Mouse (Mus musculus) heart, embryonic 10.5 days (tissue): Measurements from ENCODE around the gene Stoml1. TPM values are rescaled to one million over a fixed set of nuclear protein-coding genes. Genes with fewer than 3 reads are reported as not detected.
A peak's percentile ranks its signal among the peaks of the same experiment; 100 is the strongest.
"Not testable (repeated sequence)": the region's sequence is repeated elsewhere in the genome, so short reads cannot be mapped to it uniquely, and the experiment has no call there.

Source experiments
- DNase-seq: peaks from one replicate; pipeline ENCODE4 v3.0.0-alpha.2; 2017; ENCODE audit warnings: low spot score
- H3K27ac ChIP-seq: fragments of 300-500 bp; sonication (generic); 2 replicates; pipeline ENCODE4 v1.5.1; 2016; ENCODE audit warnings: mild to moderate bottlenecking
- H3K27me3 ChIP-seq: fragments of 300-500 bp; sonication (generic); 2 replicates; pipeline ENCODE4 v1.6.1; 2016; ENCODE audit warnings: mild to moderate bottlenecking; ENCODE audit not compliant: poor library complexity, insufficient read depth, severe bottlenecking
- H3K36me3 ChIP-seq: fragments of 300-500 bp; sonication (generic); 2 replicates; pipeline ENCODE4 v1.6.1; 2016; ENCODE audit warnings: mild to moderate bottlenecking, moderate library complexity
- H3K4me1 ChIP-seq: fragments of 300-500 bp; sonication (generic); 2 replicates; pipeline ENCODE4 v1.6.1; 2016; ENCODE audit warnings: mild to moderate bottlenecking
- H3K4me3 ChIP-seq: fragments of 300-500 bp; sonication (generic); 2 replicates; pipeline ENCODE4 v1.5.1; 2016; ENCODE audit warnings: mild to moderate bottlenecking, moderate library complexity
- H3K9me3 ChIP-seq: fragments of 300-500 bp; sonication (generic); 2 replicates; pipeline ENCODE4 v1.6.1; 2016; ENCODE audit warnings: mild to moderate bottlenecking, moderate library complexity
- WGBS: fragments of 180-500 bp; shearing (Covaris S2); methylation state at CpG from one replicate; pipeline ENCODE4 v1.1.7; 2016; 5-methylcytosine and 5-hydroxymethylcytosine counted together
- polyA plus RNA-seq: library from polyadenylated mRNA; unstranded; fragments of >200 nt; fragmentation: Nextera tagmentation; extraction: Ambion mirVana; gene quantifications from 2 replicates; pipeline ENCODE4 v1.2.1, GENCODE M21; 2016

Stoml1 gene
- polyA plus RNA-seq, 1 experiment from 2014 or later: 27.0 TPM

DNA sequence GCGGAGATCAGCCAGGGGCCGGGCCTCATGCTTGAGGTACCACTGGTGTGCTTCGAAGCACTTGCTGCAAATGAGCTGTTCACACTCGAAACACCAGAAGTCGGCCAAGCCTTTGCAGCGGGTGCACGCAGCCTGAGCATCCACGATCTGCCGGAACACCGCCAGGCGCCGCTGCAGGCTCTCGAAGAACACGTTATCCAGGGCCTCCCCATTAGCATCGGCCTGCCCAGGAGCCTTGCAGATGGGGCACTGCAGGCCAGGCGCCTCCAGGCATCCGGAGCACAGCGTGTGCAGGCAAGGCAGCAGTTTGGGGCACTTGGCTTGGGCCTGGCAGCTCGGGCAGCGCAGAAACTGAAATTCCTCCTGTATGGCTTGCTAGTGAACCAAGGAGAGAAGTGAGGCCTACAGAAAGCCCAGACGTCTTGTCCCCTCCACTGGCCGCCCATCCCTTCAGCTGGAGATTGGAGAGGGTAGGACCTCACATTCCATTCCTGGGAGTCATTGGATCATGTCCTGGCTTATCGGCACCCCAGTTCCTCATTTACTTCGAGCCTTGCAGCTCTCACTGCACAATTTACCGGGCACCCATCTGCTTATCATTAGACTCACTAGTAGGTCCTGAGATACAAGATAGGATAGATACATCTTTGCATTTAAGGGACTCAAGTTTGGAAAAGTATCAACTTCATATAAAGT lies 5.8 kb upstream of the Stoml1 start:
- 11% methylated on average over 25 of the region's 25 CpGs for WGBS
- Histone ChIP-seq H3K4me1 (peaks cover 56% of the 10 kb centered on the region), H3K27ac (peak overlapping the region; percentile 85), H3K9me3 (no peaks in the 10 kb centered on the region), H3K36me3 (0 out of 2 replicates have a peak, but pooled peaks cover 19% of the 10 kb centered on the region), H3K4me3 (peak overlapping the region; percentile 54), H3K27me3 (no peaks in the 10 kb centered on the region)
- peak; percentile 94 for DNase-seq

- Histone ChIP-seq H3K27me3 (no peaks in the 10 kb centered on the region), H3K27ac (peak overlapping the region; percentile 92), H3K4me1 (peaks cover 47% of the 10 kb centered on the region), H3K9me3 (no peaks in the 10 kb centered on the region), H3K36me3 (0 out of 2 replicates have a peak, but pooled peaks cover 9% of the 10 kb centered on the region), H3K4me3 (peak overlapping the region; percentile 67)
- DNase-seq: no peak
- WGBS: 38% methylated on average over 7 of the region's 7 CpGs
Measured at GRCm38 (mm10) chr9:58248746-58249413, 4.1 kb upstream of the Stoml1 start.

- H3K36me3 ChIP-seq: 0 out of 2 replicates have a peak, but pooled peaks cover 4% of the 10 kb centered on the region
- H3K4me1 ChIP-seq: peaks cover 46% of the 10 kb centered on the region
- H3K9me3 ChIP-seq: no peaks in the 10 kb centered on the region
- DNase-seq: peak; percentile 87
- peak within 1 kb of the TSS; percentile 92 for H3K27ac ChIP-seq
- no peaks in the 10 kb centered on the region for H3K27me3 ChIP-seq
- 1% methylated on average over 16 of the region's 16 CpGs for WGBS
- H3K4me3 ChIP-seq: peak within 1 kb of the TSS; percentile 67
Measured at GRCm38 (mm10) chr9:58249592-58250192, 3.3 kb upstream of the Stoml1 start, which contains the start of gene Pml. Gene Pml, minus strand, starts transcription at chr9:58249786.

GRCm38 (mm10) chr9:58250322-58250721 lies 2.6 kb upstream of the Stoml1 start:
- peaks cover 48% of the 10 kb centered on the region for H3K4me1 ChIP-seq
- no peak for DNase-seq
- 0 out of 2 replicates have a peak, but pooled peaks cover 4% of the 10 kb centered on the region for H3K36me3 ChIP-seq
- H3K27ac ChIP-seq: peak overlapping the region; percentile 92
- peak overlapping the region; percentile 67 for H3K4me3 ChIP-seq
- no peaks in the 10 kb centered on the region for H3K27me3 ChIP-seq
- WGBS: 73% methylated on average over 8 of the region's 8 CpGs
- H3K9me3 ChIP-seq: no peaks in the 10 kb centered on the region

DNA sequence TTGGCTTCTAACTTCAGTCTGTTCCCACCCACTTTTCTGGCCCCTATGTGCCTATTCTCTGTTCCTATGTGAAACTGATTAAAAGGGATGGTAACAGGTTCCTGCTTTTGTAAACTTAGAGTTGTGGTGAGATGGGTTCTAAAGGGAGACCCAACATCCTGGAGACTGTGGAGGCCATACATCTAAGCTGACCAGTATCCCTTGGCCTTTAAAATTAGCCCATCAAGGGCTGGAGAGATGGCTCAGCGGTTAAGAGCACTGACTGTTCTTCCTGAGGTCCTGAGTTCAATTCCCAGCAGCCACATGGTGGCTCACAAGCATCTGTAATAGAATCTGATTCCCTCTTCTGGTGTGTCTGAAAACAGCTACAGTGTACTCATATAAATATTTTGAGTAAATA lies 2.2 kb upstream of the Stoml1 start:
- not testable (repeated sequence) for H3K4me3 ChIP-seq, H3K9me3 ChIP-seq, H3K36me3 ChIP-seq, H3K27me3 ChIP-seq, DNase-seq
- 95% methylated on average over 1 of the region's 1 CpGs for WGBS
- Histone ChIP-seq H3K4me1 (peaks cover 48% of the 10 kb centered on the region), H3K27ac (0 out of 2 replicates have a peak overlapping the region, but pooled peaks have one; percentile 92)

DNA sequence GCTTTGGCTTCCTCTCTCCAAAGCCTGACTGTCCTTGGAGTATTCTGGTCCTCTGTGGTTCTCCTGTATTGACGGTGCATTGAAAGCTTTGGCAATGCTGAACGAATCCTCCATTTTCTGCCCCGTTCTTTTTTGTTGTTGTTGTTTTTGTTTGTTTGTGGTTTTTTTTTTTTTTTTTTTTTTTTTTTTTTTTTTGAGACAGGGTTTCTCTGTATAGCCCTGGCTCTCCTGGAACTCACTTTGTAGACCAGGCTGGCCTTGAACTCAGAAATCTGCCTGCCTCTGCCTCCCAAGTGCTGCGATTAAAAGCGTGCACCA lies 800 bp downstream of the Stoml1 start:
- 70% methylated on average over 5 of the region's 5 CpGs for WGBS
- Histone ChIP-seq H3K4me3 (peak overlapping the region; percentile 91), H3K36me3 (peaks cover 23% of the 10 kb centered on the region), H3K27ac (peak overlapping the region; percentile 90), H3K4me1 (peaks cover 26% of the 10 kb centered on the region)
- not testable (repeated sequence) for H3K27me3 ChIP-seq, DNase-seq, H3K9me3 ChIP-seq

DNA sequence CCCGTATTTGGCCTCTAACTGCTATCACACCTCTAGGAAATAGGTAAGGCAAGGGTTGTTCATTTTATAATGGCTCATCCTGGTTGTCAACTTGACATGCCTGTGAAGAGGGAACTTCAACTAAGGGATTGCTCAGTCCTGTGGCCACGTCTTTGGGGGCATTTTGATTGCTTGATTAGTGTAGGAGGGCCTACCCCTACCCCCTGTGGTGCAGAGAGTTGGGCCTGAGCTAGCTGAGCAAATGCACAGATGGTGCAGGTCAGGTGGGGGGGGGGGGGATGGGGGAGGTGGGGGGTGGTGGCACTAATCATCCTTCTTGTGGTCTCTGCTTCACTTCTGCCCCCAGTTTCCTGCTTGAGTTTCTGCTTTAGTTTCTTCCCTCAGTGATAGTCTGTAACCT lies 2.1 kb downstream of the Stoml1 start:
- no peaks in the 10 kb centered on the region for H3K9me3 ChIP-seq
- DNase-seq: no peak
- H3K4me1 ChIP-seq: peaks cover 18% of the 10 kb centered on the region
- 49% methylated on average over 2 of the region's 2 CpGs for WGBS
- H3K36me3 ChIP-seq: peaks cover 30% of the 10 kb centered on the region
- H3K27ac ChIP-seq: no peak overlapping the region
- H3K27me3 ChIP-seq: no peaks in the 10 kb centered on the region
- H3K4me3 ChIP-seq: no peak overlapping the region

DNA sequence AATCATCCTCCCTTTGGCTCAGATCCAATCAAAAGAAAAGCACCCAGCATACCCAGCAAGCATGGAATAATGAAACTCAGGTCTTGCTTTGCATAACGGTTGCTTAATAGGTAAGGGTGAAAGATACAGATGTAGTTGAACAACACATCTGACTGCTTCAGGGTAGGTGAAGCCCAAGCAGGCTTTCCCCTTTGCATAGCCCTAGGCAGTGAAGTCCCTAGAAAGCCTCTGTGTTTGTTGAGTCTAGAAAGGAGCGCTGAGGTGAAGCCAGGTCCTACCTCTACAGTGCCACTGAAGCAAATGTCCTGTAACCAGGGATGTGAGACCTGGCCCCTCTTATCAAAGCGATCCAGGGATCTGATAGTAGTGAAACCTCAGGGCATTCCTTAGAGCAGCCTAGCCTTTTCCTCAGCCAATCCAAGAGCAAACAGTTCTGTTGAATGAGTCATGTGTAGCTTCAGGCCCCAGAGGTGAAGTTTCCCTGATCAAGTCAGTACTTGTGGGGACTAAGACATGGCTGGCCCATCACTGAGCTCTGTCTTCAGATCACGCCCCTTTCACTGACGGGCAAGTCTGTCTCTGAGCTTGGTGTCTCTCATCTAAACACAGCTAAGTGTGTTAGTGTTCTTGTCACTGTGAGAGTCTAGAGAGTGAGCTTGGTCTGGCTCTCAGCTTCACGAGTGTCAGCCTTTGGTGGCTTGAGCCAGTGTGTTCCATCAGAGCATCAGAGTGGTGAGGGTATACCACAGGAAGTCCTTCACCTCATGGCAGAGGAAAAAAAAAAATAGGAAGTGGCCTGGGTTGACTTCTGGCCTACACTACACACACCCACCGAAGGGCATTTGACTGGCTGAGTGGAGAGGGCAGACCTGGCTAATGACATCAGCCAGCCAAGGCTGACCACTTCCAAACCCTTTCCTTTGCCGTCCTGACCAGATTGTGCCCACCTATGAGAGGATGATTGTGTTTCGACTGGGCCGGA lies 3.0 kb downstream of the Stoml1 start:
- no peak overlapping the region for H3K27ac ChIP-seq
- H3K27me3 ChIP-seq: no peaks in the 10 kb centered on the region
- no peak overlapping the region for H3K4me3 ChIP-seq
- no peaks in the 10 kb centered on the region for H3K9me3 ChIP-seq
- WGBS: 85% methylated on average over 10 of the region's 10 CpGs
- peaks cover 37% of the 10 kb centered on the region for H3K36me3 ChIP-seq
- H3K4me1 ChIP-seq: peaks cover 12% of the 10 kb centered on the region; the same call in 1 of the 2 replicates
- no peak for DNase-seq

- no peak for DNase-seq
- Histone ChIP-seq H3K4me3 (no peak overlapping the region), H3K27me3 (no peaks in the 10 kb centered on the region), H3K36me3 (peaks cover 40% of the 10 kb centered on the region), H3K9me3 (no peaks in the 10 kb centered on the region), H3K27ac (no peak overlapping the region), H3K4me1 (peaks cover 12% of the 10 kb centered on the region)
- WGBS: 89% methylated on average over 5 of the region's 5 CpGs
Measured at GRCm38 (mm10) chr9:58262507-58262906, 9.5 kb downstream of the Stoml1 start.

GRCm38 (mm10) chr9:58265368-58265767 lies 12.4 kb downstream of the Stoml1 start:
- H3K27me3 ChIP-seq: no peaks in the 10 kb centered on the region
- H3K27ac ChIP-seq: no peak overlapping the region
- no peak overlapping the region for H3K4me3 ChIP-seq
- no peak for DNase-seq
- H3K9me3 ChIP-seq: no peaks in the 10 kb centered on the region
- H3K36me3 ChIP-seq: peaks cover 22% of the 10 kb centered on the region
- 71% methylated on average over 3 of the region's 3 CpGs for WGBS
- H3K4me1 ChIP-seq: peaks cover 12% of the 10 kb centered on the region

DNA sequence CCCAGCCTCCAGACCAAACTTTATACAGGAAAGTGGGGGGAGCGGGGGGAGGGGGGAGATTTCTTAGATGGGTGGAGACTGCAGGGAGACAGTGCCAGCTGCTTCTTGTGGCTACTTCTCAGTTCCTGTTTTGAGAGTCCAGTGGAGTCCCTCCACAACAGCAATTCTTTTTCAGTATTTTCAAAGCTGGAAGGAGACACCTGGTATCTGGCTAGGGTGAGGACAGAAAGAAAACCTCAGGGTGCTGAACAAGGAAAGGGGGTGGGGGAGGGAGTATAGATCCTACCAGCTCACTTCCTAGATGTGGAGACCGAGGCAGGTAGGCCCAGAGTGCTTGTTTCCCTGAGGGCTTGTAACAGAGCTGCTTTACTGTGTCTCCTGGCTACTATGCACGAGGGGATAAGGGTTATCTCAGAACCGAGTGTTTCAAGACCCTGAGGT lies 13.6 kb downstream of the Stoml1 start:
- H3K4me3 ChIP-seq: no peak overlapping the region
- H3K4me1 ChIP-seq: peaks cover 12% of the 10 kb centered on the region
- no peaks in the 10 kb centered on the region for H3K9me3 ChIP-seq
- no peaks in the 10 kb centered on the region for H3K27me3 ChIP-seq
- peak overlapping the region; percentile 52; the same call in 1 of the 2 replicates for H3K27ac ChIP-seq
- H3K36me3 ChIP-seq: peaks cover 13% of the 10 kb centered on the region
- no peak for DNase-seq
- 13% methylated on average over 4 of the region's 4 CpGs for WGBS

DNA sequence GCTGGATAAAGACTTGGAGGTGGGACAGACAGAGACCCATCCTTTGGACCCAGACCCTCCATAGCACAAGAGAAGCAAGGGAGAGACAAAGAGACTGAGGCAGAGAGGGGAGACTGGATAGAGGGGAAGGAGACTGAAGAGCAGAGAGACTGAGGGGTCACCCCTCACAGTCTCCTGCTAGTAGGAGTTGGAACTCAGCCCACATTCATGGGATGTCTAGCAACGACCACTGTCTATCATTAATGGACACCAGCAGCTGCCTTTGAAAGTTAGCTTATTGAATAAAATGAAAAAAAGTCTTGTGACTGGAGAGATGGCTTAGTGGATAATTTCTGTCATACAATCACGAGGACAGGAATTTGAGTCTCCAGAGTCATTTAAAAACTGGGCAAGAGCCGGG lies 14.1 kb downstream of the Stoml1 start:
- DNase-seq: no peak
- Histone ChIP-seq H3K27ac (peak overlapping the region; percentile 52; the same call in 1 of the 2 replicates), H3K27me3 (no peaks in the 10 kb centered on the region), H3K36me3 (peaks cover 9% of the 10 kb centered on the region), H3K4me3 (no peak overlapping the region), H3K9me3 (no peaks in the 10 kb centered on the region), H3K4me1 (peaks cover 12% of the 10 kb centered on the region)
- WGBS: 71% methylated on average over 3 of the region's 3 CpGs
